Mouse (Mus musculus): ENCODE results near the gene Zfp266.
"Not testable (repeated sequence)": the region's sequence is repeated elsewhere in the genome, so short reads cannot be mapped to it uniquely, and the experiment has no call there.

The Zfp266 gene

DNA sequence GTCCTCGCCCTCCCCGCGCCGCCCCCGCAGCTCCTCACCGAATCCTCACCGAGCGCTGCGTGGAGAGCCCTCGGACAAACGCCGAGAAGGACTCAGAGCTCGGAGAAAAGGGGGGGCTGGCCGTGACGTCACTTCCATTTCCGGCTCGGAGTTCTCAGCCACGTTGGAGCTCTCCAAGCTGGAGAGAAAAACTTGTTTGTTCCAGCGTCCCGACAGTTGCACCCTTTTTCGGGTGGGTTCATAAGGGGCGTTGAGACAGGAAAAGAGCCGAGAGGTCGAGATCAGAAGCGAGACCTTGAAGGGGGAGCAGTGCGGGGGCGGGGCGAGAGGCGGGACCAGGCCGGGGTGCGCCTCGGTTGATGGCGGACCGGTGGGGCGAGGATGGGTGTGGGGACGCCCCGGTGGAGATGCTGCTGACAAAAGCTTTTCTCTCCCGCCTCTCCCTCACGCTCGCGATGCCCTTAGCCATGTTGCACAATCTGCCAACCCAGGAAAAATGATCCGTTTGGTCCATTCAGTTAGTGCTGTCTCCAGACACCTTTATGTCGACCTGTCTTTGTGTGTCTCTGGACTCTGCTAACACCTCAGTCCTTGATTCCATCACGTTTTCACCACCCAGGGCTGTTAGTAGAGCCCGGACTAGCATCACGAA is at the start of gene Zfp266:
Zfp266 (minus strand) TSS at position 112 of the 652 bp plus-strand sequence.
- DNase-seq = peak; percentile 93

DNA sequence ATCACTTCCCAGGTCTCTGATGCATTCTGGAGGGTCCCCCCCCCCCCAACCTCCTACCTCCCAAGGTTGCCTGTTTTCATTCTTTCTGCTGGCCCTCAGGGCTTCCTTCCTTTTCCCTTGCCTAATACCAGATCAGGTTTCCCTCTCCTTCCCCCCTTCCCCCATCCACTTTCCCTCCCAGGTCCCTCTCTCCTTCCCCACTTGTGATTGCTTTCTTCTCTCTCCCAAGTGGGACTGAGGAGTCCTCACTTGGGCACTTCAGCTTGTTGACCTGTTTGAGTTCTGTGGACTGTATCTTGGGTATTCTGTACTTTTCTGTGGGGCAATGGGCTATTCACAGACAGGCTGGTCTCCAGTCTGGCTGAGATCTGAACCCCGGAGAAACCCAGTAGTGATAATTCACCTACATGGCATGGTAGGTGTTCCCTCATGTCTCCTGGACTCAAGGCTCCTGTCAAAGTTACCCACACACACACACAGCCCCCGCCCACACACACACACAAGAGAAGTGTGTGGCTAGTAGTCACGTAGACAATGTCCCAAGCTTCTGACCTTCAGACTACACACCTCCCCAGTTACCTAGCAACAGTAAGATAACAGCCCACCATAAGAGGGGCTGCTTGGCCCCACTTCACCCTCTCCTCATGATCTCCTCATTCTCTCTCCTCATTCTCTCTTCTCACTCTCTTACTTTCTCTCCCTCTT is 44.3 kb upstream of the Zfp266 start:
- not testable (repeated sequence) for DNase-seq

- DNase-seq = peak; percentile 18
Measured at GRCm38 (mm10) chr9:20562177-20562576, 41.0 kb upstream of the Zfp266 start.

DNA sequence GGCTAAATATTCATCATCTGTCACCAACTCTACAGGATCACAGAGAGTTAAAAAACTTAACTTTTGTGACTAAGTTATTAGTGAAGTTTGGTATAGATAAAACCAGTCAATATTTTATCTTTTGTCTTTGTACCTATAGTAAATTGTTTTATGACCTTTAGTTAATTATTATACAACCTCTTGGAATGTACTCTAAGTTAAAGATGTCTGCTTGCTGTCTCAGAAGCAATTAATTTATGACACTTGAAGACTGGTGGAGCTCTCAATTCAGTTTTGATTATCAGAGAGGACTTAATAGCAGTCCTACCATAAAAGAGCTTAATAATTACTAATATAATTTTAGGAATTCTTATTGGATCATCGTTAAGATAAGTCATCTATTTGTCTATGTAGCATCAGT is 31.5 kb upstream of the Zfp266 start:
- no peak for DNase-seq

GRCm38 (mm10) chr9:20551781-20552275 is 30.6 kb upstream of the Zfp266 start:
- DNase-seq = no peak

DNA sequence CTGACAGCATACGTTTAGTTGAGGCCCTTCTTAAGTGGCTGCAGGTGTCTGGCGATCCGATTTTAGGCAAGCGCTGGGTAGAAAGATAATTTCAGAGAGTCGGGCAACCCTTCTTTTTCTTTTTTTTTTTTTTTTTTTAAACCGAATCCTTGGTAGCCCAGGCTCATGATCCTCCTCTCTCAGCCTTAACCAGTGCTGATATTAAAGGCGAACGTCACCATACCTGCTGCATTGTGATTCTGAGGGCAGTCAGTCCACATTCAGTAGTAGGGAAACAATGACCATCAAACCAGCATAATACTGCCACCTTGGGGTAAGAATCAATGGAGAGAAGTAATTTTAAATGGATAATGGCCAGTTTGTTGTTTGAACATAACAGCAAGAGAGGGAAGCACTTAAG is 23.9 kb upstream of the Zfp266 start:
- DNase-seq = no peak

GRCm38 (mm10) chr9:20544070-20544821 is 23.0 kb upstream of the Zfp266 start:
- peak; percentile 85 for DNase-seq

GRCm38 (mm10) chr9:20543496-20543895 is 22.3 kb upstream of the Zfp266 start:
- no peak for DNase-seq

DNA sequence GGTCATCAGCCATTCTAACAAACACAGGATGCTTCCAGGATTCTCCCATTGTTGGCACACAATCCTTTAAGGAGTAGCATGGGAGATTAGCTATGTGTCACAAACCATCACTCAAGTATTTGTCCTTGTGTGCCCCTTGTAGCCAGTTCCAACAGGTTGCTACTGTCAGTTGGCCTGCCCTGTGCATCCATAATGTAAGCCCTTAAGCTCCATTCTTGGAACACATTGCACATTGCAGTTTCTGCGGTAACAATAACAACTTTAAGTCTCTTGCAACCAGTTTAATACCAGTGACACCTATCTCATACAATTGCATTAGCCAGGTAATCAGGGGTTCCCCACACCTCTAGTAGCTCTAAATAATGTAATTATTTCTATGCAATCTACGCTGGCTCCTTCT is 15.4 kb upstream of the Zfp266 start:
- no peak for DNase-seq

DNA sequence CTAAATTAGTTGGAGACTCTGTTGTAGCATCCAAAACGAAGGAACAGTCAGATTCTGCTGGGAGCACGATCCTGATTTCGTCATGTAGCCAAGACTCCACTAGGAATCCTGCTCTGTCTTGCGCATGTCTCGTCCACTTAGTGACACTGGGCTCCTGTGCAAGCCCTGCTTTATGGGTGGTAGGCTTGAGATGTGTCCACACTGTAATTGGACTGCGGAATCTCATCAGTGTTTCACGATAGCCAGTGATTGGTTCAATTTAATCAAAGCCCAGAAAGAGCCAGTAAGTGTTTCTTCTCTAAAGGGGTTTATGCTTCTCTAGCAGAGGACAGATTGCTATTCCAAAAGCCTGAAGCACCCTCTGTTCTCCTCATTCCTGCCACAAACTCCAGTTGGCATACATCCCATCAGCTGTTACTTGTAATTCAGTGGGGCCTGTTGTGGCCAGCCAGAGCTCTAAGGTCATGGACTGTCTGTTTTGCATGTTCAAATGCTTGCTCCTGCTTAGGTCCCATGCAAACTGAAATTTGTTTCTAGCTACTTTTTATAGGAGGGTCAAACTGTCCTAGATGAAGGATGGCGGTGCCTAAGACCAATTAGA is 13.2 kb upstream of the Zfp266 start:
- DNase-seq = no peak

GRCm38 (mm10) chr9:20520531-20521210 is 546 bp downstream of the Zfp266 start:
- no peak for DNase-seq

DNA sequence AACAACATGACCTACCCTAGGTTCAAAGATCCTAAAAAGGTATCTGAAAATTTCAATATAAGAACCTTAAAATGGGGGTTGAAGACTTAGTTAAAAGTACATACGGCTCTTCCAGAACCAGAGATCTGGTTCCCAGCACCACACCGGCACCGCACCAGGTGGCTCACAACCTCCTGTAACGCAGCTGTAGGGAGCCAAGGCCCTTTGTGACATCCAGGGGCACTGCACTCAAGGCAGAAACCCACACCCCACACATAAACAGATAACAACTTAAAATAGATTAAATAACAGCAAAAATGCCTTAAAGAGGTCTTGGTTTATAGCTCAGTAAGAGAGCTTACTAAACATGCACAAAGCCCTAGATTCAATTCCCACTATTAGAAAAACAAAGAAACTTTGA is 1.3 kb downstream of the Zfp266 start:
- DNase-seq = peak; percentile 10

DNA sequence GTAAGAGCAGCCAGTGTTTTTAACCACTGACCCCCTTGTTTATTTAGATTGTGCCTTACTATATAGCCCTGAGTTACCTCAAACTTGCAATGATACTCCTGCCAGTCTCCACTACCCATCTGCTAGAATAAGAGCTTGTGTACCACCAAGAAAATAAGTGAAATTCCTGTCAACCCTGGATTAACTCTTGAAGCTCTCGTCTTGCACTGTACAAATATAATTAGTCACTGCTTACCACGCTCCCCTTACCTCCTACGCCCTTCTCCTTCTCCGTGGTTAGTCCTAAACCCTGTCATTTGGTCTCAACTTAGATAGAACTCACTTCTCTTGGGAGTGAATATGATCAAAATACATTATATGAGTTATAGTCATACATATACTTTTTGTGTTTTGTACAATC is 2.5 kb downstream of the Zfp266 start:
- no peak for DNase-seq

DNA sequence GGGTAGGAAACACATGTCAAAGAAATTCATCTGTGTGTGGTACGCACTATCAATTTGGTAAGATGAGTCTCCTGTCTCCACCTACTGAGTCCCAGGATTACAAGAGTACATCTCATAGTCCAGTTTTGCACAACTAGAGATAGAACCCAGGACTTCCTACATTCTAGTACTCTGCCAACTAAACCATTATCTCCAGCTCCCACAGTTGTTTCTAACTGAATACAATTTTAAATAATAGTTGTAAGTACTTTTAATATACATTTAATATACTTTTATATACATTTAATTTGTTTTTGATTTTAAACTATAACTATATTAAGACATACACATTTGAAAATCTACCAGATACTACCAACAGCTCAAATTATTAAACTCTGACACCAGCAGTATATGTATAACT is 3.5 kb downstream of the Zfp266 start:
- no peak for DNase-seq

DNA sequence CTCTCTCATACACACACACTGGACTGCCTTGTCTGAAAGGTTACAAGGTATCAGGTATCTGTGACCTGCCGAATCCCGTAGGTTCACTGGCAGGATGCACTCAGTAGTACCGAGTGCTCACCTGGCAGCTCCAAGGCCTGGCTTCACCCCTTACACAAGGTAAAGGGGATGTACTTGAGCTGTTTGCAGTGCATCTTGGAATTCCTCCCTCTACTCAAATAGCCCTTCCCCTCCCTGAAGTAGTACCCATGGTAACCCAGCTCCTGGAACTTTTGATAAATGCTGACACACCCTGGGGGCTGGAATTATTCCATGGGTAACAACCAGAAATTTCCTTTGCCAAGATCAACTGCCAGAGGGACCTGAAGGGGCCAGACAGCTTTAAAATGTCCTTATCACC is 7.2 kb downstream of the Zfp266 start:
- no peak for DNase-seq

- DNase-seq = no peak
Measured at GRCm38 (mm10) chr9:20512714-20513113, 8.5 kb downstream of the Zfp266 start.

GRCm38 (mm10) chr9:20511645-20512044 is 9.6 kb downstream of the Zfp266 start:
- DNase-seq = no peak

DNA sequence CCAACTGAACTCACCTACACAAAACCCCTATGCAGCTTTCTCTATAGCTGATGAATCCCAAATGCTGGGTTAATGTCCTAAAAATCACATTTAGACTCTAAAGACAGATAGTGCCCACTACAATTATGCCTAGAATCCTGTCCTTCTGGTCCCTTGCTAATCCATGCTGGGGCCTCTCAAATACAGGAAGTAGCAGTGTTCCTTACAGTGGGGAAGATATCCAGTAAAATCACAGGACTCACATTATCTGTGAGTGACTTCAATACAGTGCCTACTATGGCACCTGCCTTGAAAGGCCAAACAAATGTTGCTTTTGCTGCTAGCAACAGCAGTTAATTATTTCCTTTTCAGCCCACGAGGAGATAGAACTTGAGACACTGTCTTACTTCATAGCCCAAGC is 10.9 kb downstream of the Zfp266 start:
- no peak for DNase-seq

- DNase-seq = no peak
Measured at GRCm38 (mm10) chr9:20509676-20510075, 11.5 kb downstream of the Zfp266 start.

DNA sequence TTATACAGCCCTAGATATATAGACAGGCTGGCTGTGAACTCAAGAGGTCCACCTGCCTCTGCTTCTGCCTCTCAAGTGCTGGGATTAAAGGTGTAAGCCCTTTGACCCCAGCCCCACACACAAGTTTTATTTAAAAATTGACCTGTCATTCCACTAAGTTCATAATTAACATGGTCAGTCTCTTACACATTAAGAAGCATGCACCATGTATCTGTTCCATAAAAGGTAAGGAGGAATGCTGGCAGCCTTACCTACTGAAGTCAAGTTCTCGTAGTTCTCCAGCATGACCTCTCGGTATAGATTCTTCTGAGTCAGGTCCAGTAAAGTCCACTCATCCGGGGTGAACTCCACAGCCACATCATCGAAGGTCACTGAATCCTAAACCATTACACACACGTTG is 16.4 kb downstream of the Zfp266 start:
- no peak for DNase-seq

DNA sequence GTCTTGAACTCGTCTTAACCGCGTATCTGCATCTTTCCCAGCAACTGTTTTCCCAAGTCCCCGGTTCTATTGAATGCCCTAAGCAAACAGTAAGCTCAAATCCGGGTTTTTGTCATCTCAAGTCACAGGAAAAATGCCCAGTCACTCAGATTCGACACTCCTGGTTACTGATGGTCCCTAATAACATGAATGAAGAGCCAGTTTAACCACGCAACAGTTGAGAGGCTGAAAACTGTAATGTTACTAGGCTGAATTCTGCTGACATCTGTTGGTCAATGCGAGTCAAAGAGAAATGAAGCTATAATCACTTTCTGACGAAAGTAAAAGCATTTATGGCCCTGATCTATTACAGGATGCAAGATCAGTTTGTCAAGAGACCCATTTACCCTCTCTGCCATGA is 27.9 kb downstream of the Zfp266 start:
- peak; percentile 3 for DNase-seq

DNA sequence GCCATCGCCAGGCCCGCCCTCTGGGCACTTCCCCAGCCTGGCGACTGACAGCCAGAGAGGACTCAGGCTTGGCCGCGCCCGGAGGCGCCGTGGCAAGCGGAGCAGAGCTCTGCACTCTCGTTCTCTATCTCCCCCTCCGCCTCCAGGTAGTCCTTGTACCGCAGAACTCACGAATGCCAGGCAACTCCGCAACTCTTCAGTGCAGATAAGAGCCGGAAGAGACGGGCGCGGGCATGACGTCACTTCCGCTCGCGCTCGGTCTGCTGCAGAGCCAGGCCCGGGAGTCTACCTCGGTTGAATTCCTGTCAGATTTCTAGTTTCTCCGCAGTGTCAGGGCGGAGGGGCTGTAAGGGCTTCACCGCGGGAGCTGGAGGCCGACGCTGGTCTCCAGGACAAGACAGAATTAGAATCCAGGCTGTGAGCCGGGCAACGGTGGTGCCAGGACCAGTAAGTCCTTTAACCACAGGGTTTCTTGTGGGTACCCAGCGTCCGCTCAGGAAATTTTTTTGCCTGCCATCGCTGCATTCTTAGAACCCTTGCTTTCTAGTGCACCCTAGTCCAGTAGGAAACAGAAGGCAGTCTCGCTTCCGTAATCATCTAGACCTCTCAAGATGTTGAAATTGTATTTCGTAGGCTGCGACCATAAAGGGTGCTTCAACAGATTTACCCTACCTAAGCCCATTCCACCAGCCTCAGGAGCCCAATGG is 28.5 kb downstream of the Zfp266 start, which contains the start of gene Zfp426:
Zfp426 (minus strand) TSS at position 220 of the 707 bp plus-strand sequence.
- DNase-seq = peak; percentile 91

Measured in thymus, postnatal 14 days (tissue).